Mouse (Mus musculus): ENCODE results near the gene Katnb1. TPM values are rescaled to one million over a fixed set of nuclear protein-coding genes. Genes with fewer than 3 reads are reported as not detected.

The Katnb1 gene
- polyA plus RNA-seq, 1 experiment from 2014 or later, result 29.5 TPM

- ATAC-seq (ENCODE audit: low FRiP score, low TSS enrichment), result no peak
- H3K4me2 ChIP-seq (replicated peaks; ENCODE audit: low read depth, low read length), result no peak overlapping the region
- no peak overlapping the region for H3K9ac ChIP-seq (replicated peaks; ENCODE audit: low read length)
- H3K9me3 ChIP-seq (ENCODE audit: low read length), result no peaks in the 10 kb centered on the region
- no peaks in the 10 kb centered on the region for H3K27me3 ChIP-seq (ENCODE audit: insufficient read depth, low read length)
- 76% methylated on average over 6 of the region's 6 CpGs for WGBS
- H3K4me1 ChIP-seq (ENCODE audit: insufficient read depth, low read length), result peaks cover 47% of the 10 kb centered on the region
- peak overlapping the region; percentile 69 for H3K27ac ChIP-seq (ENCODE audit: low read length)
- H3K4me3 ChIP-seq (ENCODE audit: low read length), result no peak overlapping the region
- H3K36me3 ChIP-seq (ENCODE audit: insufficient read depth, low read length), result no peaks in the 10 kb centered on the region
Observed at GRCm38 (mm10) chr8:95143805-95144630, 63.0 kb downstream of the Katnb1 start.

GRCm38 (mm10) chr8:95144631-95145015 is 63.6 kb downstream of the Katnb1 start:
- H3K36me3 ChIP-seq (ENCODE audit: insufficient read depth, low read length), result no peaks in the 10 kb centered on the region
- peak overlapping the region; percentile 69 for H3K27ac ChIP-seq (ENCODE audit: low read length)
- WGBS, result 51% methylated on average over 2 of the region's 2 CpGs
- ATAC-seq (ENCODE audit: low FRiP score, low TSS enrichment), result no peak
- H3K4me1 ChIP-seq (ENCODE audit: insufficient read depth, low read length), result peaks cover 46% of the 10 kb centered on the region
- H3K9me3 ChIP-seq (ENCODE audit: low read length), result no peaks in the 10 kb centered on the region
- H3K27me3 ChIP-seq (ENCODE audit: insufficient read depth, low read length), result no peaks in the 10 kb centered on the region
- no peak overlapping the region for H3K4me2 ChIP-seq (replicated peaks; ENCODE audit: low read depth, low read length)
- no peak overlapping the region for H3K4me3 ChIP-seq (ENCODE audit: low read length)
- H3K9ac ChIP-seq (replicated peaks; ENCODE audit: low read length), result no peak overlapping the region

GRCm38 (mm10) chr8:95146044-95146745 is 65.2 kb downstream of the Katnb1 start:
- Histone ChIP-seq H3K4me3 (ENCODE audit: low read length) (no peak overlapping the region), H3K36me3 (ENCODE audit: insufficient read depth, low read length) (no peaks in the 10 kb centered on the region), H3K9me3 (ENCODE audit: low read length) (no peaks in the 10 kb centered on the region), H3K4me1 (ENCODE audit: insufficient read depth, low read length) (peaks cover 31% of the 10 kb centered on the region), H3K27ac (ENCODE audit: low read length) (no peak overlapping the region), H3K9ac (replicated peaks; ENCODE audit: low read length) (no peak overlapping the region), H3K27me3 (ENCODE audit: insufficient read depth, low read length) (no peaks in the 10 kb centered on the region), H3K4me2 (replicated peaks; ENCODE audit: low read depth, low read length) (no peak overlapping the region)
- no peak for ATAC-seq (ENCODE audit: low FRiP score, low TSS enrichment)
- 41% methylated on average over 2 of the region's 2 CpGs for WGBS

DNA sequence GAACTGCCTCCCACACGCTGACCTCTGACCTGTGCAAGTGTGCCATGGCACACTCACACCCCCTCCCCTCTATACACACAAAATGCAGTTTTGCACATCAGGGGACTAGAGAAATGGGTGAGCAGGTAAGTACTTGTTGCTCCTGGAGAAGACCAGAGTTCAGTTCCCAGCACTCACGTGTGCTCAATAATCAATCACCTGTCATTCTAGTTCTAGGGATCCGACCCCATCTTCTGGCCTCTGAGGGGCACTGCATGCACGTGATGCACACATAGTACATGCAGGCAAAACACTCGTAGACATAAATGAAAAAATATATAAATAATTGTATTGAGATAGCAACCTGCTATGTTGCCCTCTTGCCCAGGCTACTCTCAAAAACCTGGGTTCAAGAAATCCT is 65.9 kb downstream of the Katnb1 start:
- Histone ChIP-seq H3K9me3 (ENCODE audit: low read length) (no peaks in the 10 kb centered on the region), H3K9ac (replicated peaks; ENCODE audit: low read length) (no peak overlapping the region), H3K4me3 (ENCODE audit: low read length) (no peak overlapping the region), H3K4me2 (replicated peaks; ENCODE audit: low read depth, low read length) (no peak overlapping the region), H3K36me3 (ENCODE audit: insufficient read depth, low read length) (no peaks in the 10 kb centered on the region), H3K27ac (ENCODE audit: low read length) (no peak overlapping the region), H3K27me3 (ENCODE audit: insufficient read depth, low read length) (no peaks in the 10 kb centered on the region), H3K4me1 (ENCODE audit: insufficient read depth, low read length) (peaks cover 24% of the 10 kb centered on the region)
- 91% methylated on average over 5 of the region's 5 CpGs for WGBS
- no peak for ATAC-seq (ENCODE audit: low FRiP score, low TSS enrichment)

GRCm38 (mm10) chr8:95149426-95149825 is 68.4 kb downstream of the Katnb1 start:
- Histone ChIP-seq H3K9ac (replicated peaks; ENCODE audit: low read length) (no peak overlapping the region), H3K27me3 (ENCODE audit: insufficient read depth, low read length) (no peaks in the 10 kb centered on the region), H3K36me3 (ENCODE audit: insufficient read depth, low read length) (no peaks in the 10 kb centered on the region), H3K4me2 (replicated peaks; ENCODE audit: low read depth, low read length) (no peak overlapping the region), H3K9me3 (ENCODE audit: low read length) (no peaks in the 10 kb centered on the region), H3K27ac (ENCODE audit: low read length) (no peak overlapping the region), H3K4me1 (ENCODE audit: insufficient read depth, low read length) (peaks cover 10% of the 10 kb centered on the region), H3K4me3 (ENCODE audit: low read length) (no peak overlapping the region)
- WGBS, result 52% methylated on average over 10 of the region's 10 CpGs
- ATAC-seq (ENCODE audit: low FRiP score, low TSS enrichment), result no peak

GRCm38 (mm10) chr8:95150608-95151007 is 69.6 kb downstream of the Katnb1 start:
- no peak overlapping the region for H3K9ac ChIP-seq (replicated peaks; ENCODE audit: low read length)
- no peaks in the 10 kb centered on the region for H3K36me3 ChIP-seq (ENCODE audit: insufficient read depth, low read length)
- H3K9me3 ChIP-seq (ENCODE audit: low read length), result no peaks in the 10 kb centered on the region
- no peaks in the 10 kb centered on the region for H3K27me3 ChIP-seq (ENCODE audit: insufficient read depth, low read length)
- 87% methylated on average over 3 of the region's 3 CpGs for WGBS
- no peak overlapping the region for H3K4me3 ChIP-seq (ENCODE audit: low read length)
- no peak overlapping the region for H3K4me2 ChIP-seq (replicated peaks; ENCODE audit: low read depth, low read length)
- no peak overlapping the region for H3K27ac ChIP-seq (ENCODE audit: low read length)
- peaks cover 11% of the 10 kb centered on the region for H3K4me1 ChIP-seq (ENCODE audit: insufficient read depth, low read length)
- ATAC-seq (ENCODE audit: low FRiP score, low TSS enrichment), result no peak

Other genes starting within 250 kb of the Katnb1 start
- 100 and 110 TPM in 2 replicates for gene Coq9, start 242.9 kb upstream of the Katnb1 start, polyA plus RNA-seq (2015; fragmentation: Nextera tagmentation; extraction: Ambion mirVana)
- gene Ciapin1, start 242.8 kb upstream of the Katnb1 start, polyA plus RNA-seq (2015; fragmentation: Nextera tagmentation; extraction: Ambion mirVana), result 125 and 131 TPM in 2 replicates
- 157 and 179 TPM in 2 replicates for gene Polr2c, start 223.7 kb upstream of the Katnb1 start, polyA plus RNA-seq (2015; fragmentation: Nextera tagmentation; extraction: Ambion mirVana)
- 34.8 and 39.3 TPM in 2 replicates for gene Dok4, start 204.9 kb upstream of the Katnb1 start, polyA plus RNA-seq (2015; fragmentation: Nextera tagmentation; extraction: Ambion mirVana)
- gene Ccdc102a, start 163.1 kb upstream of the Katnb1 start, polyA plus RNA-seq (2015; fragmentation: Nextera tagmentation; extraction: Ambion mirVana), result 20.1 and 21.0 TPM in 2 replicates
- gene Adgrg5, start 157.5 kb upstream of the Katnb1 start, polyA plus RNA-seq (2015; fragmentation: Nextera tagmentation; extraction: Ambion mirVana), result 0.05 and 0.08 TPM in 2 replicates
- gene Adgrg1, start 106.4 kb upstream of the Katnb1 start, polyA plus RNA-seq (2015; fragmentation: Nextera tagmentation; extraction: Ambion mirVana), result 66.2 and 67.8 TPM in 2 replicates
- gene Adgrg3, start 63.5 kb upstream of the Katnb1 start, polyA plus RNA-seq (2015; fragmentation: Nextera tagmentation; extraction: Ambion mirVana), result 5.0 and 5.1 TPM in 2 replicates
- gene Drc7, start 26.1 kb upstream of the Katnb1 start, polyA plus RNA-seq (2015; fragmentation: Nextera tagmentation; extraction: Ambion mirVana), result 0.05 TPM in 1 of 2 replicates, not detected in the other
- 32.5 and 37.7 TPM in 2 replicates for gene Kifc3, start 121.6 kb downstream of the Katnb1 start, polyA plus RNA-seq (2015; fragmentation: Nextera tagmentation; extraction: Ambion mirVana)
- 0.64 and 0.85 TPM in 2 replicates for gene Cngb1, start 225.4 kb downstream of the Katnb1 start, polyA plus RNA-seq (2015; fragmentation: Nextera tagmentation; extraction: Ambion mirVana)
- 0.70 TPM in 1 of 2 replicates, not detected in the other for gene Tepp, start 229.4 kb downstream of the Katnb1 start, polyA plus RNA-seq (2015; fragmentation: Nextera tagmentation; extraction: Ambion mirVana)